Mouse (Mus musculus) cortical plate, adult 2 months (tissue): ENCODE data around the gene Dnajc4.

Experiments used
- CTCF ChIP-seq: fragments of 200-500 bp; IDR thresholded peaks from 2 replicates; pipeline ENCODE4 v1.5.1; 2011; ENCODE audit warnings: mild to moderate bottlenecking, control low read depth, low read length; ENCODE audit not compliant: insufficient read depth; ENCODE audit errors: extremely low read depth
- POLR2A ChIP-seq: fragments of 200-500 bp; IDR thresholded peaks from 2 replicates; pipeline ENCODE4 v1.6.1; 2011; ENCODE audit warnings: mild to moderate bottlenecking, low read length, control low read depth; ENCODE audit not compliant: insufficient read depth; ENCODE audit errors: extremely low read depth

DNA sequence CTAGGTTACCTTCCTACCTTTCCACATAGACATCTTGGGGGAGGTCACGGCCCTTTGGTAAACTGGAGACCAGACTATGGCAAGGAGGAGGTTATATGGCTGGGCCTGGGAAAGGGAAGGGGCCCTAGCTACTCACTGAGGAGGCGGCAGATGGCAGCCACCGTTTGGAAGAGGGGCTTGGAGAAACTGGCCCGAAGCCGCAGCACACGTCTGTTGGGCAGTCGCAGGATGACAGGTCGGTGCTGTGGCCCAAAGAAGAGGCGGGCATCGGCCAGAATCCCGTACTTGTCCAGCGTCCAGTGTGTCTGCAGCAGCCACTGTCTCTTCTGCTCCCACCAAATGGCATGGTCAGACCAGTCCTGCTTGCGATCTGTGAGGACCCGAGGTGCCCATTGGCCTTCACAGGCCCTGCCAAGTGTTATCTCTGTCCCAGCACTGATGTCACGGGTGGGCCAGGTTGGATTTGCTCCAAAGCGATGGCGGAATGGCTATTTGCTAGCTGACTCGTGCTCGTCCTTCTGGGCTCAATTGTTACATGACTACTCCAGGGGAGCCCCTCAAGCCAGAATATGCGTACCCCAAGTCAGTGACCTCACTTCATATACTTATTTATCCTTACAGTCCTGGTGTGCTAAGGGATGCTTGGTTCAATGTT, 22.2 kb upstream of the Dnajc4 start:
- TF ChIP-seq CTCF (no peak), POLR2A (no peak)
